9 mouse cellular contexts compared by ENCODE assay signal in genomic region chr17:28648607-28649370, GRCm38 (mm10). TPM values are rescaled to one million over a fixed set of nuclear protein-coding genes. Genes with fewer than 3 reads are reported as not detected.
DNase-seq lines count a peak whose midpoint lies in the region; ATAC-seq lines count a peak whose summit lies in the region.
"Had no signal": no experiment of that assay in that cellular context is flagged by ENCODE, and none has a peak within 500 bp of the region (broad histone marks: within the 10 kb centered on the region; RNA-seq: fewer than 3 reads in every experiment).

No protein-coding gene starts in this region.

- no peak overlapping the region for H3K9ac ChIP-seq in heart, embryonic 12.5 days
- H3K9ac ChIP-seq: embryonic facial prominence, embryonic 13.5 days had no signal

- peak; percentile 9 to 48 for DNase-seq in heart, postnatal 14 days
- DNase-seq in adrenal gland, postnatal 14 days = peak; percentile 67
- DNase-seq in frontal cortex, adult 2 months (ENCODE audit: extremely low spot score in 1 of 2, low spot score in 1 of 2) = peak; percentile 50 to 82
- DNase-seq in left cerebral cortex, postnatal 14 days (ENCODE audit: low spot score in 2 of 2) = peak; percentile 66 to 73
- DNase-seq in right cerebral cortex, adult 18-20 months = peak; percentile 77
- no peak for DNase-seq in gastrocnemius, adult 8-10 months (ENCODE audit: low spot score in 2 of 2)

- H3K4me3 ChIP-seq in heart, embryonic 12.5 days = no peak overlapping the region
- H3K4me3 ChIP-seq: embryonic facial prominence, embryonic 13.5 days had no signal

- H3K4me2 ChIP-seq in heart, embryonic 12.5 days = no peak overlapping the region
- H3K4me2 ChIP-seq: embryonic facial prominence, embryonic 13.5 days had no signal

- peaks cover 5% of the 10 kb centered on the region for H3K27me3 ChIP-seq in heart, embryonic 12.5 days (replicated peaks)
- H3K27me3 ChIP-seq: embryonic facial prominence, embryonic 13.5 days had no signal

- no peaks in the 10 kb centered on the region for H3K9me3 ChIP-seq in heart, embryonic 12.5 days (replicated peaks)
- H3K9me3 ChIP-seq: embryonic facial prominence, embryonic 13.5 days had no signal

- no peaks in the 10 kb centered on the region for H3K4me1 ChIP-seq in heart, embryonic 12.5 days (replicated peaks)
- H3K4me1 ChIP-seq: embryonic facial prominence, embryonic 13.5 days had no signal

- H3K27ac ChIP-seq in heart, embryonic 12.5 days (ENCODE audit: poor library complexity, severe bottlenecking) = no peak overlapping the region
- H3K27ac ChIP-seq: embryonic facial prominence, embryonic 13.5 days had no signal

- 37% methylated on average over 6 of the region's 6 CpGs for WGBS in heart, embryonic 12.5 days

- no peak for ATAC-seq in heart, embryonic 12.5 days (ENCODE audit: insufficient number of reproducible peaks, low FRiP score)
- peak; percentile 72 for ATAC-seq in CD4-positive, CD25-positive, alpha-beta regulatory T cell, adult 4 months

- intact Hi-C loops in heart, postnatal 14 days (cut with DNase I) = loop anchor here (5.0 kb wide), 2 partner anchors 56 to 96 kb away; no protein-coding TSS in a partner anchor
- intact Hi-C loops in left cerebral cortex, postnatal 14 days (cut with DNase I) = loop anchor here (1.0 kb wide), 1 partner anchor 53 kb away; no protein-coding TSS in a partner anchor

- no peaks in the 10 kb centered on the region for H3K36me3 ChIP-seq in heart, embryonic 12.5 days
- H3K36me3 ChIP-seq: embryonic facial prominence, embryonic 13.5 days had no signal

RNA-seq across cellular contexts. Expression of gene Srpk1, which starts 26.3 kb away (rescaled TPM):
- 10 to 100 TPM; 34.9 to 35.2 TPM for total RNA-seq in heart, postnatal 14 days (2021)
- polyA plus RNA-seq in heart, embryonic 12.5 days (2016; fragmentation: Nextera tagmentation; extraction: Ambion mirVana) = 55.4 and 56.8 TPM in 2 replicates
- polyA plus RNA-seq in CD4-positive, CD25-positive, alpha-beta regulatory T cell, adult 4 months (2017; shearing (Covaris generic)) = 100 to 1,000 TPM; 204 to 234 TPM
- total RNA-seq in adrenal gland, postnatal 14 days (2021) = 57.1 and 69.7 TPM in 2 replicates
- 58.6 and 65.0 TPM in 2 replicates for polyA plus RNA-seq in frontal cortex, adult 2 months (2012; rRNA removed)
- 100 to 1,000 TPM; 109 to 110 TPM for total RNA-seq in left cerebral cortex, postnatal 14 days (2021)
- 10 to 100 TPM; 23.1 to 29.4 (median 26.6) TPM for total RNA-seq in gastrocnemius, adult 8-10 months (2022)

RNA-seq across cellular contexts. Expression of gene Slc26a8, which starts 41.2 kb away (rescaled TPM):
- total RNA-seq in heart, postnatal 14 days (2021) = under 1 TPM; 0.59 to 0.62 TPM
- polyA plus RNA-seq in heart, embryonic 12.5 days (2016; fragmentation: Nextera tagmentation; extraction: Ambion mirVana) = 0.22 and 0.57 TPM in 2 replicates
- under 1 TPM in 1 of 2 experiments, not detected in 1; 0.32 TPM for polyA plus RNA-seq in CD4-positive, CD25-positive, alpha-beta regulatory T cell, adult 4 months (2017; shearing (Covaris generic))
- total RNA-seq in adrenal gland, postnatal 14 days (2021) = 1.3 and 2.9 TPM in 2 replicates
- polyA plus RNA-seq in frontal cortex, adult 2 months (2012; rRNA removed) = 8.6 TPM in 2 replicates
- total RNA-seq in left cerebral cortex, postnatal 14 days (2021) = 1 to 10 TPM; 7.6 to 10.0 TPM
- total RNA-seq in gastrocnemius, adult 8-10 months (2022) = under 1 TPM in 3 of 4 experiments, not detected in 1; 0.10 to 0.63 (median 0.46) TPM

RNA-seq across cellular contexts. Expression of gene Mapk14, which starts 42.3 kb away (rescaled TPM):
- 10 to 100 TPM; 51.2 to 51.4 TPM for total RNA-seq in heart, postnatal 14 days (2021)
- polyA plus RNA-seq in heart, embryonic 12.5 days (2016; fragmentation: Nextera tagmentation; extraction: Ambion mirVana) = 37.1 and 38.6 TPM in 2 replicates
- 10 to 100 TPM; 17.8 to 20.7 TPM for polyA plus RNA-seq in CD4-positive, CD25-positive, alpha-beta regulatory T cell, adult 4 months (2017; shearing (Covaris generic))
- 69.1 and 76.3 TPM in 2 replicates for total RNA-seq in adrenal gland, postnatal 14 days (2021)
- 108 and 110 TPM in 2 replicates for polyA plus RNA-seq in frontal cortex, adult 2 months (2012; rRNA removed)
- 10 to 100 TPM; 71.7 to 81.7 TPM for total RNA-seq in left cerebral cortex, postnatal 14 days (2021)
- 100 to 1,000 TPM; 107 to 121 (median 113) TPM for total RNA-seq in gastrocnemius, adult 8-10 months (2022)

Comparison
In these comparisons a context has a peak if more than half of its experiments do, and no peak if none do; other contexts are left out.
1. DNase-seq: peak in heart, postnatal 14 days (2 of 2), adrenal gland, postnatal 14 days (single experiment), frontal cortex, adult 2 months (2 of 2), left cerebral cortex, postnatal 14 days (2 of 2) and right cerebral cortex, adult 18-20 months (single experiment); none in gastrocnemius, adult 8-10 months (0 of 2).